Mouse (Mus musculus) stomach, embryonic 16.5 days (tissue): ENCODE measurements at regions not wholly inside any gene's neighbourhood (a gene's known extent, or its start where the extent isn't known, plus 50 kb on each side); places are given as distances from the start of the nearest gene placed in this dataset.

Experiments
- ATAC-seq: fragments of 200-750 bp; cut with Nextera tagmentation; 2 replicates; pipeline ENCODE4 v1.8.0; 2017; ENCODE audit warnings: moderate number of reproducible peaks, moderate TSS enrichment; ENCODE audit not compliant: insufficient read depth, low FRiP score
- H3K27ac ChIP-seq: fragments of 300-500 bp; sonication (generic); 2 replicates; pipeline ENCODE4 v1.5.1; 2014; ENCODE audit warnings: low read length
- H3K27me3 ChIP-seq: fragments of 300-500 bp; sonication (generic); 2 replicates; pipeline ENCODE4 v1.6.1; 2014; ENCODE audit warnings: low read length, control low read depth, mixed read lengths; ENCODE audit not compliant: control insufficient read depth, insufficient read depth
- H3K36me3 ChIP-seq: fragments of 300-500 bp; sonication (generic); 2 replicates; pipeline ENCODE4 v1.6.1; 2014; ENCODE audit warnings: low read length; ENCODE audit not compliant: control insufficient read depth, insufficient read depth
- H3K4me1 ChIP-seq: fragments of 300-500 bp; sonication (generic); 2 replicates; pipeline ENCODE4 v1.6.1; 2014; ENCODE audit warnings: low read length, control low read depth, mixed read lengths; ENCODE audit not compliant: control insufficient read depth, insufficient read depth
- H3K4me2 ChIP-seq: fragments of 300-500 bp; sonication (generic); 2 replicates; pipeline ENCODE4 v1.6.1; 2014; ENCODE audit warnings: low read depth, low read length, mixed read lengths
- H3K4me3 ChIP-seq: fragments of 300-500 bp; sonication (generic); replicated peaks from 2 replicates; pipeline ENCODE4 v1.5.1; 2014; ENCODE audit warnings: mild to moderate bottlenecking, low read length
- H3K9ac ChIP-seq: fragments of 300-500 bp; sonication (generic); 2 replicates; pipeline ENCODE4 v1.6.1; 2014; ENCODE audit warnings: low read length
- H3K9me3 ChIP-seq: fragments of 300-500 bp; sonication (generic); replicated peaks from 2 replicates; pipeline ENCODE4 v1.6.1; 2016; ENCODE audit warnings: low read length, control low read depth; ENCODE audit not compliant: control insufficient read depth
- WGBS: fragments of 180-500 bp; shearing (Covaris S2); extraction: QIAGEN DNeasy Blood & Tissue Kit; methylation state at CpG from one replicate; pipeline ENCODE4 v1.1.7; 2014; 5-methylcytosine and 5-hydroxymethylcytosine counted together

GRCm38 (mm10) chr1:186031951-186032350 lies 85.2 kb downstream of the Lyplal1 start:
- Histone ChIP-seq H3K9me3 (no peaks in the 10 kb centered on the region), H3K4me2 (no peak overlapping the region), H3K36me3 (no peaks in the 10 kb centered on the region), H3K9ac (no peak overlapping the region), H3K27me3 (no peaks in the 10 kb centered on the region), H3K4me3 (no peak overlapping the region), H3K27ac (no peak overlapping the region), H3K4me1 (no peaks in the 10 kb centered on the region)
- ATAC-seq, result no peak
- 60% methylated on average over 10 of the region's 10 CpGs for WGBS

GRCm38 (mm10) chr1:186034443-186034842 lies 82.7 kb downstream of the Lyplal1 start:
- WGBS, result 49% methylated on average over 2 of the region's 2 CpGs
- Histone ChIP-seq H3K4me2 (no peak overlapping the region), H3K36me3 (no peaks in the 10 kb centered on the region), H3K27me3 (no peaks in the 10 kb centered on the region), H3K4me3 (no peak overlapping the region), H3K4me1 (no peaks in the 10 kb centered on the region), H3K9ac (no peak overlapping the region), H3K27ac (no peak overlapping the region), H3K9me3 (no peaks in the 10 kb centered on the region)
- no peak for ATAC-seq
